Mouse (Mus musculus) cerebellum, adult 2 months (tissue): Measurements from ENCODE around the gene Dppa2.

Experiments
- CTCF ChIP-seq: fragments of 200-500 bp; IDR thresholded peaks from 2 replicates; pipeline ENCODE4 v1.5.1; 2011; ENCODE audit warnings: low read depth, mild to moderate bottlenecking, control low read depth, low read length, moderate library complexity, borderline replicate concordance; ENCODE audit not compliant: insufficient read depth
- POLR2A ChIP-seq: fragments of 200-500 bp; IDR thresholded peaks from 2 replicates; pipeline ENCODE4 v1.6.1; 2011; ENCODE audit warnings: low read length, control low read depth, borderline replicate concordance; ENCODE audit not compliant: insufficient read depth

- no peak for TF ChIP-seq CTCF
- TF ChIP-seq POLR2A, result no peak
These were observed 28.1 kb downstream of the Dppa2 start for GRCm38 (mm10) chr16:48331822-48332221.
